Mouse (Mus musculus): ENCODE measurements around the gene Mrpl45. TPM values are rescaled to one million over a fixed set of nuclear protein-coding genes. Genes with fewer than 3 reads are reported as not detected.

Mrpl45 gene
- total and polyA plus RNA-seq, 3 experiments, result 106 to 153 (median 124) TPM

DNA sequence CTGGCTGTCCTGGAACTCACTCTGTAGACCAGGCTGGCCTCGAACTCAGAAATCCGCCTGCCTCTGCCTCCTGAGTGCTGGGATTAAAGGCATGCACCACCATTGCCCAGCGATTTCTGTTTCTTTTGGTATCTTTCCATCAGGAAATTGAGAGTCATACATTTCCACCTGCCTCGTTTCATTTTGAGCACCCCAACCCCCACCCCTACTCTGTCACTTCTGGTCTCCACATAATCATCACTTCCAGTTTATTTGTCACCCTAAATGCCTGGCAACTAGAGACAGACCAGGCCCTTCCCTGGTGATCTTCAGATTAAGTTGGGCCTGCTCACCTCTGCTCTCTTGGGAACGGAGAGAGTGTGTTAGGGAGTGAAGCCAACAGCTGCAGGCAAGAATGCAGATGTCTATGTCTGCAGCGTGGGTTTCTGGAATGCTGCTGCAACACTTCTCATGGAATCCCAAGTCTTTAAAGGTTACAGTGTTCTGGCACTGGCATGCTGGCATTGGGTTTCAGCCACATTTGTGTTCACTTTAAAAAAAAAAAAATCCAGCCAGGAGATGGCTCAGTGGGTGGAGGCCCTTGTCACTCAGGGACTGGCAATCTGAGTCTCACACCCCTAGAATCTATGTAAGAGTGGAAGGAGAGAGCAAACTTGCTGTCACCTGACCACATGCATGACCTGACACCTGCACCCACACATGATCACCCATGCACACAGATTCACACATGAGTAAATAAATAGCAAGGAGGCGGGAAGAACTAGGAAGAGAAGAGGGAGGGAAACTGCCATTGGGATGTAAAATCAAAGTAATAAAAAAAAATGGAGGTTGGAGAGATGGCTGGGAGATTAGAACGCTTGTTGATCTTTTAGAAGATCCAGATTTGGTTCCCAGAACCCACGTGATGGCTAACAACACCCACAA is 29.4 kb upstream of the Mrpl45 start:
- dilution Hi-C loops (cut with MboI; ENCODE audit: extremely low pct_ligation_motif_present, extremely low pct_unique_long_range_greater_than_20kb, low sequenced_read_pairs), result no loop called here
- Histone ChIP-seq H3K4me3 (replicated peaks in 1 of 3; ENCODE audit: low read depth in 2 of 3, low read length in 2 of 3, poor library complexity in 1 of 3) (no peak overlapping the region), H3K79me2 (replicated peaks; ENCODE audit: control insufficient read depth, extremely low read depth, insufficient read depth, poor library complexity, severe bottlenecking) (no peaks in the 10 kb centered on the region), H3K4me2 (ENCODE audit: insufficient read depth, low read depth, poor library complexity, severe bottlenecking) (no peak overlapping the region), H3K27ac (ENCODE audit: insufficient read depth, low read depth) (no peak overlapping the region), H3K36me3 (replicated peaks in 1 of 2; ENCODE audit: control insufficient read depth in 1 of 2, insufficient read depth in 1 of 2, low read length in 1 of 2) (no peaks in the 10 kb centered on the region), H3K9me3 (replicated peaks; ENCODE audit: low read length) (no peaks in the 10 kb centered on the region), H3K4me1 (ENCODE audit: control insufficient read depth in 1 of 2, insufficient read depth in 2 of 2) (peaks cover 12 to 24% of the 10 kb centered on the region in 2 experiments), H3K27me3 (replicated peaks) (no peaks in the 10 kb centered on the region), H3K9ac (ENCODE audit: insufficient read depth, low read depth) (no peak overlapping the region)
- in situ Hi-C loops (cut with MboI; ENCODE audit: low pct_ligation_motif_present, low pct_unique_long_range_greater_than_20kb, low sequenced_read_pairs), result no loop called here
- peak; percentile 33 for DNase-seq (ENCODE audit: extremely low read depth)
- no peak for TF ChIP-seq MAX (IDR thresholded peaks at IDR 0.05; ENCODE audit: low read length)
- TF ChIP-seq SMC3 (IDR thresholded peaks at IDR 0.05; ENCODE audit: low read depth, low read length), result no peak
- no peak for TF ChIP-seq ETS1 (conservative IDR thresholded peaks at IDR 0.05; ENCODE audit: low read depth, low read length)
- TF ChIP-seq E2F4 (IDR thresholded peaks at IDR 0.05; ENCODE audit: insufficient replicate concordance, low read depth, low read length), result no peak
- no peak for TF ChIP-seq UBTF (IDR thresholded peaks at IDR 0.05; ENCODE audit: low read depth, low read length)
- no peak for TF ChIP-seq MYC (IDR thresholded peaks at IDR 0.05; ENCODE audit: low read depth, low read length)
- TF ChIP-seq MAFK (IDR thresholded peaks at IDR 0.05; ENCODE audit: insufficient replicate concordance, low read length), result no peak
- TF ChIP-seq USF1 (IDR thresholded peaks at IDR 0.05; ENCODE audit: low read depth, low read length), result no peak
- no peak for TF ChIP-seq ZC3H11A (IDR thresholded peaks at IDR 0.05; ENCODE audit: low read depth, low read length)
- peak; percentile 58 for TF ChIP-seq EP300 (IDR thresholded peaks at IDR 0.05; ENCODE audit: low read length)
- peak; percentile 60; the same call in 1 of the 2 replicates for TF ChIP-seq CHD2 (IDR thresholded peaks at IDR 0.05; ENCODE audit: low read length)
- TF ChIP-seq MXI1 (IDR thresholded peaks at IDR 0.05; ENCODE audit: low read depth, low read length), result peak; percentile 37; the same call in 1 of the 2 replicates
- TF ChIP-seq NRF1 (IDR thresholded peaks at IDR 0.05; ENCODE audit: low read depth, low read length), result no peak
- no peak for TF ChIP-seq PAX5 (IDR thresholded peaks at IDR 0.05; ENCODE audit: low read length)
- TF ChIP-seq RCOR1 (conservative IDR thresholded peaks at IDR 0.05; ENCODE audit: low read depth, low read length), result no peak
- TF ChIP-seq MEF2A (IDR thresholded peaks at IDR 0.05; ENCODE audit: borderline replicate concordance, low read depth, low read length), result no peak
- peak; percentile 63 for TF ChIP-seq ZNF384 (IDR thresholded peaks at IDR 0.05; ENCODE audit: low read depth, low read length)
- TF ChIP-seq IRF4 (IDR thresholded peaks at IDR 0.05; ENCODE audit: low read depth, low read length), result 0 out of 2 replicates have a peak, but pooled peaks have one; percentile 21
- TF ChIP-seq GABPA (IDR thresholded peaks at IDR 0.05; ENCODE audit: insufficient replicate concordance, low read depth, low read length), result no peak
- no peak for TF ChIP-seq POLR2A (IDR thresholded peaks at IDR 0.05; ENCODE audit: low read depth, low read length)
- no peak for TF ChIP-seq ZKSCAN1 (IDR thresholded peaks at IDR 0.05; ENCODE audit: borderline replicate concordance, low read depth, low read length)
- no peak for TF ChIP-seq ZMIZ1 (IDR thresholded peaks at IDR 0.05; ENCODE audit: low read depth, low read length)
- no peak for TF ChIP-seq MAZ (IDR thresholded peaks at IDR 0.05; ENCODE audit: low read depth, low read length)
- 0 out of 2 replicates have a peak, but pooled peaks have one; percentile 53 for TF ChIP-seq SIN3A (IDR thresholded peaks at IDR 0.05; ENCODE audit: low read length)
- no peak for TF ChIP-seq RAD21 (IDR thresholded peaks at IDR 0.05; ENCODE audit: low read depth, low read length)
- TF ChIP-seq POLR2AphosphoS2 (IDR thresholded peaks at IDR 0.05; ENCODE audit: low read depth, low read length), result no peak
- no peak for TF ChIP-seq KAT2A (IDR thresholded peaks at IDR 0.05; ENCODE audit: insufficient replicate concordance, low read length)
- TF ChIP-seq JUND (conservative IDR thresholded peaks at IDR 0.05; ENCODE audit: low read depth, low read length), result no peak
- TF ChIP-seq BHLHE40 (IDR thresholded peaks at IDR 0.05; ENCODE audit: low read depth, low read length), result peak; percentile 78
- no peak; the same call in 1 of the 2 replicates for TF ChIP-seq JUN (IDR thresholded peaks at IDR 0.05; ENCODE audit: insufficient read depth, low read depth, low read length)
- TF ChIP-seq CHD1 (IDR thresholded peaks at IDR 0.05; ENCODE audit: low read depth, low read length), result no peak
- TF ChIP-seq TCF12 (IDR thresholded peaks at IDR 0.05; ENCODE audit: low read depth, low read length), result no peak
- no peak for TF ChIP-seq TBP (conservative IDR thresholded peaks at IDR 0.05; ENCODE audit: low read depth, low read length)
- no peak for TF ChIP-seq CTCF (conservative IDR thresholded peaks at IDR 0.05 in 1 of 2, IDR thresholded peaks at IDR 0.05 in 1 of 2; ENCODE audit: low read depth in 2 of 2, low read length in 2 of 2)
- no peak for TF ChIP-seq ELF1 (IDR thresholded peaks at IDR 0.05; ENCODE audit: low read depth, low read length)
- no peak for TF ChIP-seq HCFC1 (IDR thresholded peaks at IDR 0.05; ENCODE audit: low read depth, low read length)
